Mouse (Mus musculus): ENCODE results near the gene Fbxw9. TPM values are rescaled to one million over a fixed set of nuclear protein-coding genes. Genes with fewer than 3 reads are reported as not detected.

The Fbxw9 gene
- polyA plus RNA-seq, 1 experiment from 2014 or later = 29.0 TPM

DNA sequence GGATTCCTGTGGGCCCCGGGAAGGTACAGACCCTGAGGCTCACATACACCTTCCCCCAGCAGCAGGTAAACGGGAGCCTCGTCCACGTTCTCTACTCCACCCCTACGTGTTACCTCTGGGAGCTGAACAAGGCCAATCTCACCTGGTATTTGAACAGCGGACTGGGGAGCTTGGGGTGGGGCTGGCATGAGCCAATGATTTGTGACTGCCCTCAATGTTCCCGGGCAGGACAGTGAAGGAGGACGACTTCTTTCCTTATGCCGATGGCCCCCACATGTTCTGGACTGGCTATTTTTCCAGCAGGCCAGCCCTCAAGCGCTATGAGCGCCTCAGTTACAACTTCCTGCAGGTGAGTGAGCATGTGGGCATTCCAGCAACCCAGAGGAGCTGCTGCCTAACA, 31.0 kb downstream of the Fbxw9 start:
- H3K9me3 ChIP-seq = no peaks in the 10 kb centered on the region
- no peak overlapping the region for H3K9ac ChIP-seq
- H3K27me3 ChIP-seq (replicated peaks) = no peaks in the 10 kb centered on the region
- no peaks in the 10 kb centered on the region for H3K4me1 ChIP-seq
- H3K4me2 ChIP-seq = no peak overlapping the region
- no peak overlapping the region for H3K27ac ChIP-seq
- peaks cover 18% of the 10 kb centered on the region; the same call in 1 of the 2 replicates for H3K36me3 ChIP-seq
- no peak overlapping the region for H3K4me3 ChIP-seq (replicated peaks)
- WGBS = 88% methylated on average over 11 of the region's 11 CpGs
- ATAC-seq (ENCODE audit: insufficient read depth, low FRiP score, low read depth) = no peak

DNA sequence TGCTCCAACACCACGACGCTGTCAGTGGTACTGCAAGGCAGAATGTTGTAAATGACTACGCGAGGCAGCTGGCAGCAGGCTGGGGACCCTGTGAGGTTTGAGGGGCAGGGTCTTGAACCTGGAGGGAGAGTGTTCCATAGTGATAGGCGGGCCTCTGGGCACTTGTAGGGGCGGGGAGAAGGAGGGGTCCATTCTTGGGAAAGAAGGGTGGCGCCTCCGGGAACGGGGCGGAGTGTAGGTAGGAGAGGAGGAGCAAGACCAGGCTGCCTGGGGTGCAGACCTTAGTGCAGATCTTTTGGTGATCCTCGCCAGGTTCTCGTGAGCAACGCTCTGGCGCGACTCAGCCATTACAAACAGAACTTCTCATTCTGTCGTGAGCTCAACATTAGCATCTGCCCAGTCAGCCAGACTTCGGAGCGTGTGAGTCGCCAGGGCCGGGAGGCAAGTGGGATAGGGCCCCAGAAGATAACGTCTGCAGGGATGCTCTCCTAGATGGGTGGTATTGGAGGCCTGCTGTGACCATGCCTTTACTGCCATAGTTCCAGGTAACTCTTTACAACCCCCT, 31.8 kb downstream of the Fbxw9 start:
- no peak for ATAC-seq (ENCODE audit: insufficient read depth, low FRiP score, low read depth)
- Histone ChIP-seq H3K4me2 (no peak overlapping the region), H3K9ac (no peak overlapping the region), H3K27me3 (replicated peaks) (no peaks in the 10 kb centered on the region), H3K4me1 (no peaks in the 10 kb centered on the region), H3K36me3 (peaks cover 20% of the 10 kb centered on the region; the same call in 1 of the 2 replicates), H3K9me3 (no peaks in the 10 kb centered on the region), H3K27ac (no peak overlapping the region), H3K4me3 (replicated peaks) (no peak overlapping the region)
- WGBS = 40% methylated on average over 21 of the region's 21 CpGs

DNA sequence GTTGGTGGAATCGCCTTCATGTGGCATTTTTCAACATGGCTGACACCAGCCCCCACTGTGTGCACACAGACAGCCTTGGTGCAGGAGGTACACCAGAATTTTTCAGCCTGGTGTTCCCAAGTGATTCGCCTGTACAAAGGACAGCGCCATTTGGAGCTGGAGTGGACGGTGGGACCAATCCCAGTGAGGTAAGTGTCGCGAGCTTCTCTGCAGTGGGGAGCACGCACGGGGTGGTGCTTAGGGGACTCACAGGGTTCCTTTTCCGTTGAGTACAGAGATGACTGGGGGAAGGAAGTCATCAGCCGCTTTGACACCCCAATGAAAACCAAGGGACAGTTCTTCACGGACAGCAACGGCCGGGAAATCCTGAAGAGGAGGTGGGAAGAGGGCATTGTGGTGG, 35.2 kb downstream of the Fbxw9 start:
- Histone ChIP-seq H3K4me1 (no peaks in the 10 kb centered on the region), H3K4me3 (replicated peaks) (no peak overlapping the region), H3K9ac (no peak overlapping the region), H3K9me3 (no peaks in the 10 kb centered on the region), H3K27ac (no peak overlapping the region), H3K36me3 (peaks cover 22% of the 10 kb centered on the region), H3K27me3 (replicated peaks) (no peaks in the 10 kb centered on the region), H3K4me2 (no peak overlapping the region)
- 91% methylated on average over 13 of the region's 13 CpGs for WGBS
- no peak for ATAC-seq (ENCODE audit: insufficient read depth, low FRiP score, low read depth)

DNA sequence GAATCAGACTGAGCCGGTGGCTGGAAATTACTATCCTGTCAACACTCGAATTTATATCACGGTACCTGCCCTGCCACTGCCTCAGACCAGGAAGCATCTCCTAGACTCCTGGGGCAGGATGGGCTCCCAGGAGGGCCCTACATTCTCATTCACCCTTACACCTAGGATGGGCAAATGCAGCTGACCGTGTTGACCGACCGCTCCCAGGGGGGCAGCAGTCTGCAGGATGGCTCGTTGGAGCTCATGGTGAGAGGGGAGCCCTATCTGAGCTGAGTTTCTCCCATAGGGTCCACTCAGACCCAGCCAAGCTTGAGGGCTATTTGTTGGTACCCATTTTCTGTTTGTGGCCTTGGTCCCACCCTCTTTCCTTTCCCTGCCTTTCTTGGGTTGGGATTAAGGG, 35.7 kb downstream of the Fbxw9 start:
- no peaks in the 10 kb centered on the region for H3K9me3 ChIP-seq
- no peaks in the 10 kb centered on the region for H3K4me1 ChIP-seq
- H3K4me2 ChIP-seq = no peak overlapping the region
- no peak overlapping the region for H3K9ac ChIP-seq
- no peak overlapping the region for H3K4me3 ChIP-seq (replicated peaks)
- WGBS = 94% methylated on average over 7 of the region's 7 CpGs
- ATAC-seq (ENCODE audit: insufficient read depth, low FRiP score, low read depth) = no peak
- H3K27me3 ChIP-seq (replicated peaks) = no peaks in the 10 kb centered on the region
- H3K27ac ChIP-seq = no peak overlapping the region
- peaks cover 22% of the 10 kb centered on the region for H3K36me3 ChIP-seq

DNA sequence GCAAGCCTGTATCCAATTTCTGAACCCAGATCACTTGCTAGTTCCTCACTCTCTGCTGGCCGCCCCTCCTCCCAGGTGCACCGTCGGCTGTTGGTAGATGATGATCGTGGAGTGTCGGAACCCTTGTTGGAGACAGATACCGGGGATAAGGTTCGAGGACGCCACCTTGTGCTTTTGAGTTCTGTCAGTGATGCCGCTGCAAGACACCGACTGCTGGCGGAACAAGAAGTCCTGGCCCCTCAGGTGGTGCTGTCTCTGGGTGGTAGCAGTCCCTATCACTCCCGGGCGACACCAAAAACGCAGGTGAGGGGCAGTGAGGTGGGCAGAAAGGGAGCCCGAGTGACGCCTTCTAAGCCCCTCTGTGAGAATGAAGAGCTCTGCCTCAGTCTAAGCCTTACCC, 36.3 kb downstream of the Fbxw9 start:
- H3K4me2 ChIP-seq = no peak overlapping the region
- H3K9me3 ChIP-seq = no peaks in the 10 kb centered on the region
- H3K4me3 ChIP-seq (replicated peaks) = no peak overlapping the region
- no peaks in the 10 kb centered on the region for H3K27me3 ChIP-seq (replicated peaks)
- no peak overlapping the region for H3K9ac ChIP-seq
- peaks cover 22% of the 10 kb centered on the region for H3K36me3 ChIP-seq
- no peak overlapping the region for H3K27ac ChIP-seq
- ATAC-seq (ENCODE audit: insufficient read depth, low FRiP score, low read depth) = no peak
- H3K4me1 ChIP-seq = no peaks in the 10 kb centered on the region
- WGBS = 94% methylated on average over 16 of the region's 16 CpGs

DNA sequence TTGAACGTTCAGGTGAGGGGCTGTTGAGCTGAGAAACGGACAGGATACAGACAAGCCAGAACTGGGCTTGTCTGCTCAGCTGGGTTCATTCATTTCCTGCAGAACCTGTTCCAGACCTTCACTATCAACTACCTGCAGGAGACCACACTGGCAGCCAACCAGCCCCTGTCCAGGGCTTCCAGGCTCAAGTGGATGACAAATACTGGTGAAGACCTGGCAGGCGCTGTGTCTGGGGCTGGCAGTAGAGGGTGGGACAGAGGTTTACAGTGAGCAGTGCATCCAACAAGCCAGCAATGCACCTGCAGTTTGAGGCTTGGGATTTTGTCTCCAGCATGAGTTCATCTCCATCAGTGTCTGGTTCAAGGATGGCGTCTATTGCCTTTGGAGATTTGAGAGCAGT, 37.0 kb downstream of the Fbxw9 start:
- no peak overlapping the region for H3K4me2 ChIP-seq
- H3K4me3 ChIP-seq (replicated peaks) = no peak overlapping the region
- no peak overlapping the region for H3K27ac ChIP-seq
- ATAC-seq (ENCODE audit: insufficient read depth, low FRiP score, low read depth) = no peak
- no peaks in the 10 kb centered on the region for H3K9me3 ChIP-seq
- 84% methylated on average over 4 of the region's 4 CpGs for WGBS
- H3K4me1 ChIP-seq = no peaks in the 10 kb centered on the region
- peaks cover 22% of the 10 kb centered on the region for H3K36me3 ChIP-seq
- H3K27me3 ChIP-seq (replicated peaks) = no peaks in the 10 kb centered on the region
- H3K9ac ChIP-seq = no peak overlapping the region

DNA sequence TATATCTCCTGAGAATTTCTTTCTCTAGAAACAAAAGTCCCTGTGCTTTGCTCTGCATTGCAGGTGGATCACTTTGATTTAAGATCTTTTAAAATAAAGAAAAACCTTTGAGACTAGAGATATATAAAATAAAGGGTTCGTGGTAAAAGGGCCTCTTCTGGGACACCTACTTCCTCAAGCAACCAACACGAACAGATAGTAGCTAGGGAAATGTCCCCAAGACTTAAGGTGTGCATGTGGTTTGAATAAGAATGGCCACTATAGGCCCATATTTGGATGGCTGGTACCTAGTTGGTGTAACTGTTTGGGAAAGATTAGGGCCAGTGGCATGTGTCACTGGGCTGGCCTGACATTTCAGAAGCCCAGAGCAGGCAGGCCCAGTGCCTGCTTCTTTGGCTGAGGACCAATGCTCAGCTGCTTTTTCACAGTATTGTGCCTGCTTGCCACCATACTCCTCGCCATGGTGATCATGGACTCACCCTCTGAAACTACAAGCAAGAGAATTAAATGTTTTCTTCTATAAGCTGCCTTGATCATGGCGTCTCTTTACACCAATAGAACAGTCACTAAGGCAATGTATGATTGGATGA, 40.3 kb downstream of the Fbxw9 start:
- H3K9ac ChIP-seq = no peak overlapping the region
- 78% methylated on average over 4 of the region's 4 CpGs for whole genome bisulfite sequencing
- no peak for ATAC-seq (ENCODE audit: insufficient read depth, low FRiP score, low read depth)

DNA sequence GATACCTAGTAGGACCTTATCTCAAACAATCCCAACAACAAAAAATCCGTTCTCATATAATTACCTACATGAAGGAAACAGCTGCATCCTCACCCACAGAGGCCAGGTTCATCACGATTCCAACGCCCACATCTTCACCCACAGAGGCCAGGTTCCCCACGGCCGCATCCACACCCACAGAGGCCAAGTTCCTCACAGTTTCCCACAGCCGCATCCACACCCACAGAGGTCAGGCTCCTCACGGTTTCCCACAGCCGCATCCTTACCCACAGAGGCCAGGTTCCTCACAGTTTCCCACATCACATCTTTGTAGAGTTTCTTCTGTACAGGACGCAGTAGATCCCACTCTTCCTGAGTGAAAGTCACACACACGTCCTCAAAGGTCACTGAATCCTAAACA, 53.4 kb downstream of the Fbxw9 start:
- ATAC-seq (ENCODE audit: insufficient read depth, low FRiP score, low read depth) = no peak
- Histone ChIP-seq H3K9me3 (no peaks in the 10 kb centered on the region), H3K27me3 (replicated peaks) (no peaks in the 10 kb centered on the region), H3K27ac (no peak overlapping the region), H3K4me3 (replicated peaks) (no peak overlapping the region), H3K4me1 (no peaks in the 10 kb centered on the region), H3K9ac (no peak overlapping the region), H3K4me2 (no peak overlapping the region), H3K36me3 (peaks cover 29% of the 10 kb centered on the region)
- WGBS = 90% methylated on average over 10 of the region's 10 CpGs

More for the DNA sequence above, 40.3 kb downstream of the Fbxw9 start:
- H3K36me3 ChIP-seq = peaks cover 22% of the 10 kb centered on the region
- H3K9me3 ChIP-seq = no peaks in the 10 kb centered on the region
- no peaks in the 10 kb centered on the region for H3K27me3 ChIP-seq (replicated peaks)
- H3K4me3 ChIP-seq (replicated peaks) = no peak overlapping the region
- no peak overlapping the region for H3K4me2 ChIP-seq
- H3K27ac ChIP-seq = no peak overlapping the region
- no peaks in the 10 kb centered on the region for H3K4me1 ChIP-seq

DNA sequence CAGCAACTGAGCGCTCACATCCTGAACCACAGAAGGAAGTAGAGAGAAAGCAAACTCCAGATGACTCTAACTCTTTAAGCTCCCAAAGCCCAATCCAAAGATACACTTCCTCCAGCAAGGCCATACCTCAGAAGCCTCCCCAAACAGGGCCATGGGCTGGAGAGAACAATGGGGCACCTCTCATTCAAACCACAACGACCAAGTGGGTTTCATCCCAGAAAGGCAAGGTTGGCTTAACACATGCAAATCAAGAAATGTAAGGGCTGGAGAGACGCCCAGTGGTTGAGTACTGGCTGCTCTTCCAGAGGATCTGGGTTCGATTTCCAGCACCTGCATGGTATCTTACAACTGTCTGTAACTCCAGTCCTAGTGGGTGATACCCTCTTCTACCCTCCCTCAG, 55.6 kb downstream of the Fbxw9 start:
- peaks cover 17% of the 10 kb centered on the region; the same call in 1 of the 2 replicates for H3K36me3 ChIP-seq
- no peaks in the 10 kb centered on the region for H3K9me3 ChIP-seq
- no peak overlapping the region for H3K4me2 ChIP-seq
- H3K9ac ChIP-seq = no peak overlapping the region
- H3K4me3 ChIP-seq (replicated peaks) = no peak overlapping the region
- ATAC-seq (ENCODE audit: insufficient read depth, low FRiP score, low read depth) = no peak
- H3K27ac ChIP-seq = no peak overlapping the region
- H3K27me3 ChIP-seq (replicated peaks) = no peaks in the 10 kb centered on the region
- no peaks in the 10 kb centered on the region for H3K4me1 ChIP-seq
- WGBS = 81% methylated on average over 4 of the region's 4 CpGs

Small RNAs within 50 kb of the gene (microRNA-seq; reads per million reads assigned to microRNA genes)
- gene Gm23388 = 1.5 reads per million
- 1.2 reads per million for gene Mir7070

Other genes starting within 250 kb of the Fbxw9 start
- gene Dand5, start 237.2 kb upstream of the Fbxw9 start, polyA plus RNA-seq (2015; fragmentation: Nextera tagmentation; extraction: Ambion mirVana) = 6.3 and 6.9 TPM in 2 replicates
- gene Gadd45gip1, start 228.5 kb upstream of the Fbxw9 start, polyA plus RNA-seq (2015; fragmentation: Nextera tagmentation; extraction: Ambion mirVana) = 52.7 and 54.5 TPM in 2 replicates
- 115 and 130 TPM in 2 replicates for gene Rad23a, start 219.4 kb upstream of the Fbxw9 start, polyA plus RNA-seq (2015; fragmentation: Nextera tagmentation; extraction: Ambion mirVana)
- 938 and 1,051 TPM in 2 replicates for gene Calr, start 213.1 kb upstream of the Fbxw9 start, polyA plus RNA-seq (2015; fragmentation: Nextera tagmentation; extraction: Ambion mirVana)
- gene Farsa, start 203.1 kb upstream of the Fbxw9 start, polyA plus RNA-seq (2015; fragmentation: Nextera tagmentation; extraction: Ambion mirVana) = 89.5 and 90.1 TPM in 2 replicates
- gene Syce2, start 187.9 kb upstream of the Fbxw9 start, polyA plus RNA-seq (2015; fragmentation: Nextera tagmentation; extraction: Ambion mirVana) = 56.1 and 63.7 TPM in 2 replicates
- 42.6 and 45.9 TPM in 2 replicates for gene Gcdh, start 166.1 kb upstream of the Fbxw9 start, polyA plus RNA-seq (2015; fragmentation: Nextera tagmentation; extraction: Ambion mirVana)
- gene Klf1, start 158.1 kb upstream of the Fbxw9 start, polyA plus RNA-seq (2015; fragmentation: Nextera tagmentation; extraction: Ambion mirVana) = 14.8 and 39.3 TPM in 2 replicates
- 12.3 and 14.2 TPM in 2 replicates for gene Dnase2a, start 151.5 kb upstream of the Fbxw9 start, polyA plus RNA-seq (2015; fragmentation: Nextera tagmentation; extraction: Ambion mirVana)
- 1.9 and 2.2 TPM in 2 replicates for gene Mast1, start 122.7 kb upstream of the Fbxw9 start, polyA plus RNA-seq (2015; fragmentation: Nextera tagmentation; extraction: Ambion mirVana)
- 0.28 and 0.64 TPM in 2 replicates for gene Rtbdn, start 113.1 kb upstream of the Fbxw9 start, polyA plus RNA-seq (2015; fragmentation: Nextera tagmentation; extraction: Ambion mirVana)
- gene Gm49661, start 90.6 kb upstream of the Fbxw9 start, polyA plus RNA-seq (2015; fragmentation: Nextera tagmentation; extraction: Ambion mirVana) = not detected in 2 replicates
- gene Prdx2, start 90.5 kb upstream of the Fbxw9 start, polyA plus RNA-seq (2015; fragmentation: Nextera tagmentation; extraction: Ambion mirVana) = 637 and 677 TPM in 2 replicates
- gene Rnaseh2a, start 90.3 kb upstream of the Fbxw9 start, polyA plus RNA-seq (2015; fragmentation: Nextera tagmentation; extraction: Ambion mirVana) = 112 and 113 TPM in 2 replicates
- 33.4 and 49.6 TPM in 2 replicates for gene Junb, start 81.3 kb upstream of the Fbxw9 start, polyA plus RNA-seq (2015; fragmentation: Nextera tagmentation; extraction: Ambion mirVana)
- 46.3 and 51.1 TPM in 2 replicates for gene Hook2, start 69.5 kb upstream of the Fbxw9 start, polyA plus RNA-seq (2015; fragmentation: Nextera tagmentation; extraction: Ambion mirVana)
- 0.23 and 0.49 TPM in 2 replicates for gene Best2, start 45.5 kb upstream of the Fbxw9 start, polyA plus RNA-seq (2015; fragmentation: Nextera tagmentation; extraction: Ambion mirVana)
- 108 and 115 TPM in 2 replicates for gene Asna1, start 34.8 kb upstream of the Fbxw9 start, polyA plus RNA-seq (2015; fragmentation: Nextera tagmentation; extraction: Ambion mirVana)
- gene Trir, start 33.2 kb upstream of the Fbxw9 start, polyA plus RNA-seq (2015; fragmentation: Nextera tagmentation; extraction: Ambion mirVana) = 104 and 132 TPM in 2 replicates
- gene Tnpo2, start 23.1 kb upstream of the Fbxw9 start, polyA plus RNA-seq (2015; fragmentation: Nextera tagmentation; extraction: Ambion mirVana) = 26.9 and 31.9 TPM in 2 replicates
- 0.70 and 0.86 TPM in 2 replicates for gene Gm5741, start 7.9 kb downstream of the Fbxw9 start, polyA plus RNA-seq (2015; fragmentation: Nextera tagmentation; extraction: Ambion mirVana)
- 50.6 and 60.0 TPM in 2 replicates for gene Dhps, start 11.7 kb downstream of the Fbxw9 start, polyA plus RNA-seq (2015; fragmentation: Nextera tagmentation; extraction: Ambion mirVana)
- gene Wdr83os, start 20.7 kb downstream of the Fbxw9 start, polyA plus RNA-seq (2015; fragmentation: Nextera tagmentation; extraction: Ambion mirVana) = 131 and 142 TPM in 2 replicates
- 40.6 and 41.1 TPM in 2 replicates for gene Wdr83, start 21.3 kb downstream of the Fbxw9 start, polyA plus RNA-seq (2015; fragmentation: Nextera tagmentation; extraction: Ambion mirVana)
- 45.1 and 55.7 TPM in 2 replicates for gene Man2b1, start 23.2 kb downstream of the Fbxw9 start, polyA plus RNA-seq (2015; fragmentation: Nextera tagmentation; extraction: Ambion mirVana)
- 2.6 and 2.7 TPM in 2 replicates for gene Zfp791, start 63.0 kb downstream of the Fbxw9 start, polyA plus RNA-seq (2015; fragmentation: Nextera tagmentation; extraction: Ambion mirVana)
- not detected in 2 replicates for gene Cks1brt, start 91.9 kb downstream of the Fbxw9 start, polyA plus RNA-seq (2015; fragmentation: Nextera tagmentation; extraction: Ambion mirVana)
- not detected in 2 replicates for gene Olfr371, start 165.9 kb downstream of the Fbxw9 start, polyA plus RNA-seq (2015; fragmentation: Nextera tagmentation; extraction: Ambion mirVana)
- gene Orc6, start 239.6 kb downstream of the Fbxw9 start, polyA plus RNA-seq (2015; fragmentation: Nextera tagmentation; extraction: Ambion mirVana) = 93.6 and 95.4 TPM in 2 replicates
- gene Vps35, start 239.7 kb downstream of the Fbxw9 start, polyA plus RNA-seq (2015; fragmentation: Nextera tagmentation; extraction: Ambion mirVana) = 131 and 144 TPM in 2 replicates